In genomic region chr2:156721554-156722070, GRCm38 (mm10) we compare ENCODE assay signal across 8 mouse cellular contexts. TPM values are rescaled to one million over a fixed set of nuclear protein-coding genes. Genes with fewer than 3 reads are reported as not detected.
DNase-seq lines count a peak whose midpoint lies in the region; ATAC-seq and TF ChIP-seq lines count a peak whose summit lies in the region.

No protein-coding gene starts in this region.

- H3K36me3 ChIP-seq in forebrain, postnatal 0 days (ENCODE audit: insufficient read depth) = no peaks in the 10 kb centered on the region
- no peaks in the 10 kb centered on the region for H3K36me3 ChIP-seq in macrophage (ENCODE audit: inconsistent target)

- TF ChIP-seq CTCF in forebrain, postnatal 0 days (IDR thresholded peaks at IDR 0.05; ENCODE audit: low read depth) = no peak

- peak overlapping the region; percentile 100 for H3K9ac ChIP-seq in forebrain, postnatal 0 days

- peak overlapping the region; percentile 98 for H3K27ac ChIP-seq in forebrain, postnatal 0 days (ENCODE audit: low read depth, low read length)
- peak overlapping the region; percentile 79 for H3K27ac ChIP-seq in macrophage

- peaks cover 46% of the 10 kb centered on the region for H3K4me1 ChIP-seq in forebrain, postnatal 0 days (ENCODE audit: insufficient read depth)

- ATAC-seq in forebrain, postnatal 0 days = no peak

- H3K4me2 ChIP-seq in forebrain, postnatal 0 days (ENCODE audit: low read depth) = peak overlapping the region; percentile 70

- under 1% methylated on average over 17 of the region's 17 CpGs for WGBS in forebrain, postnatal 0 days
- 2% methylated on average over 17 of the region's 17 CpGs for WGBS in macrophage (ENCODE audit: missing documents)

- H3K4me3 ChIP-seq in forebrain, postnatal 0 days (ENCODE audit: low read depth, low read length) = peak overlapping the region; percentile 94
- H3K4me3 ChIP-seq in macrophage (ENCODE audit: inconsistent target) = peak overlapping the region; percentile 95

- peak; percentile 27 for DNase-seq in embryo, embryonic 10 days (ENCODE audit: low spot score)
- DNase-seq in embryo, embryonic 11 days = no peak
- peak; percentile 43 for DNase-seq in CD4-positive helper T cell, adult 2 months (ENCODE audit: low read depth, low spot score)
- DNase-seq in forebrain, postnatal 0 days = no peak
- no peak for DNase-seq in adrenal gland, adult 2 months
- no peak for DNase-seq in layer of hippocampus, adult 9-10 months (ENCODE audit: low spot score)
- DNase-seq in spleen, postnatal 4 days (ENCODE audit: low spot score in 2 of 2) = no peak

- H3K27me3 ChIP-seq in forebrain, postnatal 0 days (ENCODE audit: insufficient read depth, low read length) = no peaks in the 10 kb centered on the region

- no peaks in the 10 kb centered on the region for H3K9me3 ChIP-seq in forebrain, postnatal 0 days (ENCODE audit: low read length)

- peaks cover 55% of the 10 kb centered on the region for H3K79me2 ChIP-seq in macrophage (ENCODE audit: inconsistent target)

RNA-seq across cellular contexts. Expression of gene Myl9, which starts 53.6 kb away (rescaled TPM):
- total RNA-seq in forebrain, postnatal 0 days (2014; rRNA removed) = 24.4 and 34.3 TPM in 2 replicates
- polyA plus RNA-seq in forebrain, postnatal 0 days (2015; fragmentation: Nextera tagmentation; extraction: Ambion mirVana) = 34.6 and 39.6 TPM in 2 replicates
- total RNA-seq in macrophage (2018; cell fraction: chromatin; rRNA removed) = 10 to 100 TPM in 1 of 26 experiments, 1 to 10 TPM in 1, not detected in 24; 3.5 to 24.6 TPM
- under 1 TPM in 1 of 26 experiments, not detected in 25; 0.05 TPM for total RNA-seq in macrophage (2018; cell fraction: cytosol; rRNA removed)
- 1 to 10 TPM in 1 of 26 experiments, not detected in 25; 6.0 TPM for total RNA-seq in macrophage (2018; cell fraction: nucleus; rRNA removed)
- 0.40 TPM in 1 of 3 replicates, not detected in the others for polyA plus RNA-seq in macrophage (2018)
- total RNA-seq in adrenal gland, adult 2 months (2021) = 10 to 100 TPM; 74.9 to 85.2 TPM
- 44.0 and 48.0 TPM in 2 replicates for polyA plus RNA-seq in adrenal gland, adult 2 months (2012; rRNA removed)

Comparison
In these comparisons a context has a peak if more than half of its experiments do, and no peak if none do; other contexts are left out.
1. DNase-seq: peak in embryo, embryonic 10 days (single experiment) and CD4-positive helper T cell, adult 2 months (single experiment); none in embryo, embryonic 11 days (single experiment), forebrain, postnatal 0 days (single experiment), adrenal gland, adult 2 months (single experiment), layer of hippocampus, adult 9-10 months (single experiment) and spleen, postnatal 4 days (0 of 2).
2. RNA of gene Myl9, which starts 53.6 kb away (polyA plus RNA-seq): 44.0 to 48.0 TPM in adrenal gland, adult 2 months and 34.6 to 39.6 TPM in forebrain, postnatal 0 days; 0.40 TPM in macrophage; every median in the first group is over 10 times any median in the second.